In the genomic region with DNA sequence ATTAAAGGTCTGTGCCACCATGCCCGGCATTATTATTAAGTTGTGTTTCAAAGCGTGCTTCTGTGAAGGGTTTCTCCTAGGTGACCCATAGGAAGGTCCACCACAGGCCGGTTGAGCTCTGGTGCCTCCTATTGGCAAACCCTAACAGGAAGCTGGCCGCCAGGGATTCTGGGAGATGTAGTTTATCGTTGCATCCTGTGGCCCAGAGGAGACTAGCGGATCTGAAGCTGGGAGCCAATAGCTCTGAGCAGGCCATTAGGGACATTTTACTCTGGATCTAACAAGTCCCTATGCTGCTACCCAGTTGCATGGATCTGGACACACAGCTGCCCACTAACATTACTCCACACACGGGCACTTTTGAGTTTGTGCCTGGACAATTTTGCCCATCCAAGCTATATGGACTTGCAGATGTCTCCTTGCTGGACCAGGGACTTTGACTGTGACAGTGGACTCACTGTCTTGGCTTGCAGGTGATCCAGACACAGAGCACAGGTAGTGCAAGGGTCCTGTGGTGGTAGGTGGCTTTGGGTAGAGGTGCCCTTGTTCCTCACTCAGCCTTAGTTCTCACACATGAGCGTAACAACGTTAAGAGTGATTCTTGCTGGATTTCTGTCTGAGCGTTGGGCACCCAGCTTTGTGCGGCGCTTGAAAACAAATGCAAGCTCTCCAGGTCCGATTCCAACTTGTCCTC, we compare ENCODE assay signal across 8 mouse cellular contexts. TPM values are rescaled to one million over a fixed set of nuclear protein-coding genes. Genes with fewer than 3 reads are reported as not detected.
DNase-seq lines count a peak whose midpoint lies in the region; ATAC-seq lines count a peak whose summit lies in the region.

No protein-coding gene starts in this region.

- H3K27me3 ChIP-seq in hindbrain, embryonic 13.5 days, result no peaks in the 10 kb centered on the region
- H3K27me3 ChIP-seq in lung, embryonic 16.5 days (ENCODE audit: control insufficient read depth, insufficient read depth, low read depth, low read length), result no peaks in the 10 kb centered on the region

- H3K9ac ChIP-seq in hindbrain, embryonic 13.5 days, result no peak overlapping the region
- H3K9ac ChIP-seq in lung, embryonic 16.5 days (ENCODE audit: low read length), result peak overlapping the region; percentile 66

- WGBS in hindbrain, embryonic 13.5 days, result 15% methylated on average over 13 of the region's 13 CpGs
- 19% methylated on average over 13 of the region's 13 CpGs for WGBS in lung, embryonic 16.5 days

- H3K9me3 ChIP-seq in hindbrain, embryonic 13.5 days, result no peaks in the 10 kb centered on the region
- H3K9me3 ChIP-seq in lung, embryonic 16.5 days (ENCODE audit: control insufficient read depth, low read length), result 0 out of 2 replicates have a peak, but pooled peaks cover under 1% of the 10 kb centered on the region

- no peaks in the 10 kb centered on the region; the same call in 1 of the 2 replicates for H3K4me1 ChIP-seq in hindbrain, embryonic 13.5 days (replicated peaks)
- peaks cover 13% of the 10 kb centered on the region for H3K4me1 ChIP-seq in lung, embryonic 16.5 days (replicated peaks; ENCODE audit: control insufficient read depth, insufficient read depth, low read length)

- H3K4me3 ChIP-seq in hindbrain, embryonic 13.5 days, result no peak overlapping the region
- peak overlapping the region; percentile 24 for H3K4me3 ChIP-seq in lung, embryonic 16.5 days (ENCODE audit: low read length)

- peak; percentile 54 for ATAC-seq in hindbrain, embryonic 13.5 days (ENCODE audit: low FRiP score)
- ATAC-seq in lung, embryonic 16.5 days (ENCODE audit: low read depth), result peak; percentile 52; the same call in 1 of the 2 replicates

- peak overlapping the region; percentile 35 for H3K4me2 ChIP-seq in hindbrain, embryonic 13.5 days
- peak overlapping the region; percentile 52 for H3K4me2 ChIP-seq in lung, embryonic 16.5 days (ENCODE audit: low read depth, low read length)

- DNase-seq in ZHBTc4 (ENCODE audit: low read depth, low spot score), result peak; percentile 92
- DNase-seq in cerebellum, postnatal 14 days, result peak; percentile 77 to 80
- peak; percentile 55 to 62 for DNase-seq in frontal cortex, postnatal 14 days (ENCODE audit: low spot score in 2 of 2)
- DNase-seq in layer of hippocampus, postnatal 14 days (ENCODE audit: low spot score in 2 of 2), result peak; percentile 50 to 75
- peak; percentile 68 for DNase-seq in retina, adult 2 months (ENCODE audit: low read depth, low spot score)
- peak; percentile 53 to 81 for DNase-seq in urinary bladder, postnatal 36 days (ENCODE audit: low spot score in 2 of 2)

- H3K27ac ChIP-seq in hindbrain, embryonic 13.5 days, result no peak overlapping the region
- peak overlapping the region; percentile 57 for H3K27ac ChIP-seq in lung, embryonic 16.5 days (ENCODE audit: low read length)

- no peaks in the 10 kb centered on the region for H3K36me3 ChIP-seq in hindbrain, embryonic 13.5 days
- H3K36me3 ChIP-seq in lung, embryonic 16.5 days (ENCODE audit: control insufficient read depth, insufficient read depth, low read length), result no peaks in the 10 kb centered on the region

RNA-seq across cellular contexts. Expression of a gene that starts 24.4 kb away (rescaled TPM):
- polyA plus RNA-seq in hindbrain, embryonic 13.5 days (2015; fragmentation: Nextera tagmentation; extraction: Ambion mirVana), result 484 and 516 TPM in 2 replicates
- 100 to 1,000 TPM; 304 to 311 TPM for total RNA-seq in layer of hippocampus, postnatal 14 days (2021)
- polyA plus RNA-seq in lung, embryonic 16.5 days (2015; fragmentation: Nextera tagmentation; extraction: Ambion mirVana), result 181 and 222 TPM in 2 replicates

RNA-seq across cellular contexts. Expression of a gene that starts 29.2 kb away (rescaled TPM):
- 17,657 and 17,716 TPM in 2 replicates for polyA plus RNA-seq in hindbrain, embryonic 13.5 days (2015; fragmentation: Nextera tagmentation; extraction: Ambion mirVana)
- 1,000 to 10,000 TPM; 3,650 to 3,993 TPM for total RNA-seq in layer of hippocampus, postnatal 14 days (2021)
- 16,153 and 18,603 TPM in 2 replicates for polyA plus RNA-seq in lung, embryonic 16.5 days (2015; fragmentation: Nextera tagmentation; extraction: Ambion mirVana)

RNA-seq across cellular contexts. Expression of a gene that starts 40.6 kb away (rescaled TPM):
- 36.6 and 36.9 TPM in 2 replicates for polyA plus RNA-seq in hindbrain, embryonic 13.5 days (2015; fragmentation: Nextera tagmentation; extraction: Ambion mirVana)
- total RNA-seq in layer of hippocampus, postnatal 14 days (2021), result 10 to 100 TPM; 43.1 to 46.7 TPM
- polyA plus RNA-seq in lung, embryonic 16.5 days (2015; fragmentation: Nextera tagmentation; extraction: Ambion mirVana), result 9.5 and 10.3 TPM in 2 replicates
